In genomic region chr7:67803015-67803856, GRCm38 (mm10) we compare ENCODE assay signal across 8 mouse cellular contexts. TPM values are rescaled to one million over a fixed set of nuclear protein-coding genes. Genes with fewer than 3 reads are reported as not detected.
DNase-seq lines count a peak whose midpoint lies in the region; ATAC-seq lines count a peak whose summit lies in the region.

No protein-coding gene starts in this region.

- peak; percentile 65 for ATAC-seq in inflammation-experienced regulatory T-cells, adult 6 months
- peak; percentile 80 for ATAC-seq in megakaryocyte progenitor cell, adult 5-6 weeks (replicated peaks; ENCODE audit: poor library complexity)

- intact Hi-C loops in left cerebral cortex, postnatal 10 days (cut with DNase I), result loop anchor here (2.0 to 5.0 kb wide), 4 partner anchors 44 to 499 kb away; no protein-coding TSS in a partner anchor

- peak; percentile 91 for DNase-seq in adrenal gland, adult 2 months
- DNase-seq in embryo, embryonic 10.5 days (ENCODE audit: low spot score), result peak; percentile 85
- DNase-seq in gastrocnemius, postnatal 25 days, result peak; percentile 83
- DNase-seq in left cerebral cortex, postnatal 10 days (ENCODE audit: extremely low spot score in 1 of 2, low spot score in 2 of 2), result peak; percentile 37 to 89
- peak; percentile 72 to 86 for DNase-seq in right cerebral cortex, postnatal 10 days (ENCODE audit: low spot score in 2 of 2)
- peak; percentile 92 for DNase-seq in urinary bladder, postnatal 25 days (ENCODE audit: low spot score)

RNA-seq across cellular contexts. Expression of gene Synm, which starts 43.7 kb away (rescaled TPM):
- 10 to 100 TPM in 1 of 2 experiments, 1 to 10 TPM in 1; 8.2 to 17.8 TPM for total RNA-seq in adrenal gland, adult 2 months (2021)
- 3.6 and 5.1 TPM in 2 replicates for polyA plus RNA-seq in adrenal gland, adult 2 months (2012; rRNA removed)
- total RNA-seq in gastrocnemius, postnatal 25 days (2021), result 100 to 1,000 TPM; 216 to 239 TPM
- polyA plus RNA-seq in inflammation-experienced regulatory T-cells, adult 6 months (2017; shearing (Covaris generic)), result not detected
- 10 to 100 TPM; 28.4 to 28.7 TPM for total RNA-seq in left cerebral cortex, postnatal 10 days (2021)
- total RNA-seq in megakaryocyte progenitor cell, adult 5-6 weeks (2015), result not detected in 2 replicates
- not detected in 2 replicates for total RNA-seq in megakaryocyte progenitor cell, adult 5-6 weeks (2017)

Comparison
In these comparisons a context has a peak if more than half of its experiments do, and no peak if none do; other contexts are left out.
1. Peak in every context shown above with its lines: DNase-seq and ATAC-seq.
2. RNA of gene Synm, which starts 43.7 kb away (total RNA-seq): 216 to 239 TPM in gastrocnemius, postnatal 25 days, 28.4 to 28.7 TPM in left cerebral cortex, postnatal 10 days and 8.2 to 17.8 TPM in adrenal gland, adult 2 months; not detected in megakaryocyte progenitor cell, adult 5-6 weeks; every median in the first group is over 4 times any median in the second.